Mouse (Mus musculus) testis, adult 2 months (tissue): ENCODE results near the gene Fam135a.

Experiments
- CTCF ChIP-seq: fragments of 200-500 bp; IDR thresholded peaks from 2 replicates; pipeline ENCODE4 v1.5.1; 2012; ENCODE audit warnings: low read depth, mild to moderate bottlenecking, inconsistent platforms, low read length, moderate library complexity; ENCODE audit not compliant: control insufficient read depth, insufficient read depth, insufficient replicate concordance
- POLR2A ChIP-seq: fragments of 200-500 bp; IDR thresholded peaks from 2 replicates; pipeline ENCODE4 v1.6.1; 2012; ENCODE audit warnings: low read depth, mild to moderate bottlenecking, inconsistent platforms, low read length, moderate library complexity; ENCODE audit not compliant: control insufficient read depth

- TF ChIP-seq POLR2A = no peak
- no peak for TF ChIP-seq CTCF
Observed at GRCm38 (mm10) chr1:24140555-24140954, 40.4 kb upstream of the Fam135a start.
